Mouse (Mus musculus) liver, embryonic 12.5 days (tissue): ENCODE measurements around the gene Ap5b1. TPM values are rescaled to one million over a fixed set of nuclear protein-coding genes. Genes with fewer than 3 reads are reported as not detected.
A peak's percentile ranks its signal among the peaks of the same experiment; 100 is the strongest.

Experiments
- ATAC-seq: fragments of 200-750 bp; cut with Nextera tagmentation; 2 replicates; pipeline ENCODE4 v1.8.0; 2017; ENCODE audit warnings: moderate number of reproducible peaks, mild to moderate bottlenecking, moderate library complexity
- H3K27ac ChIP-seq: fragments of 300-500 bp; sonication (generic); 2 replicates; pipeline ENCODE4 v1.5.1; 2016; ENCODE audit warnings: mild to moderate bottlenecking
- H3K27me3 ChIP-seq: fragments of 300-500 bp; sonication (generic); replicated peaks from 2 replicates; pipeline ENCODE4 v1.6.1; 2016; ENCODE audit warnings: mild to moderate bottlenecking, moderate library complexity
- H3K36me3 ChIP-seq: fragments of 300-500 bp; sonication (generic); 2 replicates; pipeline ENCODE4 v1.6.1; 2016; ENCODE audit warnings: mild to moderate bottlenecking, moderate library complexity
- H3K4me1 ChIP-seq: fragments of 300-500 bp; sonication (generic); 2 replicates; pipeline ENCODE4 v1.6.1; 2016
- H3K4me2 ChIP-seq: fragments of 300-500 bp; sonication (generic); 2 replicates; pipeline ENCODE4 v1.6.1; 2016; ENCODE audit warnings: mild to moderate bottlenecking, moderate library complexity
- H3K4me3 ChIP-seq: fragments of 300-500 bp; sonication (generic); 2 replicates; pipeline ENCODE4 v1.5.1; 2016; ENCODE audit warnings: mild to moderate bottlenecking, moderate library complexity
- H3K9ac ChIP-seq: fragments of 300-500 bp; sonication (generic); 2 replicates; pipeline ENCODE4 v1.6.1; 2016; ENCODE audit warnings: mild to moderate bottlenecking, moderate library complexity
- H3K9me3 ChIP-seq: fragments of 300-500 bp; sonication (generic); replicated peaks from 2 replicates; pipeline ENCODE4 v1.6.1; 2016; ENCODE audit warnings: mild to moderate bottlenecking, moderate library complexity
- WGBS: fragments of 180-500 bp; shearing (Covaris S2); methylation state at CpG from one replicate; pipeline ENCODE4 v1.1.7; 2016; ENCODE audit not compliant: insufficient replicate concordance; 5-methylcytosine and 5-hydroxymethylcytosine counted together
- polyA plus RNA-seq: library from polyadenylated mRNA; unstranded; fragments of >200 nt; fragmentation: Nextera tagmentation; extraction: Ambion mirVana; gene quantifications from 2 replicates; pipeline ENCODE4 v1.2.1, GENCODE M21; 2016

Gene Ap5b1
- polyA plus RNA-seq: 3.4 and 3.5 TPM in 2 replicates

- Histone ChIP-seq H3K9ac (peak within 1 kb of the TSS; percentile 83), H3K9me3 (no peaks in the 10 kb centered on the region), H3K27ac (peak within 1 kb of the TSS; percentile 93), H3K4me3 (peak within 1 kb of the TSS; percentile 81), H3K4me2 (peak within 1 kb of the TSS; percentile 98), H3K36me3 (peaks cover 24% of the 10 kb centered on the region), H3K4me1 (peaks cover 41% of the 10 kb centered on the region), H3K27me3 (peaks cover 49% of the 10 kb centered on the region)
- WGBS: under 1% methylated on average over 95 of the region's 102 CpGs
- peak; percentile 87 for ATAC-seq
These were observed at the start of gene Ap5b1 for GRCm38 (mm10) chr19:5567534-5568469. Gene Ap5b1, plus strand, starts transcription at chr19:5568025.

- no peak for ATAC-seq
These were observed 49.1 kb upstream of the Ap5b1 start for GRCm38 (mm10) chr19:5518721-5519120.

GRCm38 (mm10) chr19:5525204-5525603 lies 42.6 kb upstream of the Ap5b1 start:
- no peak overlapping the region for H3K4me3 ChIP-seq
- H3K9ac ChIP-seq: no peak overlapping the region
- no peaks in the 10 kb centered on the region for H3K36me3 ChIP-seq
- H3K27ac ChIP-seq: no peak overlapping the region
- H3K4me2 ChIP-seq: no peak overlapping the region
- peaks cover 5% of the 10 kb centered on the region for H3K4me1 ChIP-seq
- H3K27me3 ChIP-seq: peaks cover 9% of the 10 kb centered on the region
- H3K9me3 ChIP-seq: no peaks in the 10 kb centered on the region
- ATAC-seq: no peak
- 64% methylated on average over 5 of the region's 5 CpGs for WGBS

More at GRCm38 (mm10) chr19:5518721-5519120, 49.1 kb upstream of the Ap5b1 start:
- no peak overlapping the region for H3K4me3 ChIP-seq
- no peaks in the 10 kb centered on the region for H3K36me3 ChIP-seq
- no peaks in the 10 kb centered on the region for H3K4me1 ChIP-seq
- 63% methylated on average over 3 of the region's 3 CpGs for WGBS
- no peaks in the 10 kb centered on the region for H3K9me3 ChIP-seq
- H3K27ac ChIP-seq: no peak overlapping the region
- no peak overlapping the region for H3K4me2 ChIP-seq
- H3K27me3 ChIP-seq: 0 out of 2 replicates have a peak, but pooled peaks cover 4% of the 10 kb centered on the region
- no peak overlapping the region for H3K9ac ChIP-seq

GRCm38 (mm10) chr19:5529325-5530137 lies 38.3 kb upstream of the Ap5b1 start:
- peak; percentile 94 for ATAC-seq
- Histone ChIP-seq H3K9me3 (no peaks in the 10 kb centered on the region), H3K27ac (no peak overlapping the region), H3K4me1 (peaks cover 5% of the 10 kb centered on the region), H3K4me3 (peak overlapping the region; percentile 23; the same call in 1 of the 2 replicates), H3K36me3 (no peaks in the 10 kb centered on the region), H3K27me3 (peaks cover 12% of the 10 kb centered on the region), H3K4me2 (peak overlapping the region; percentile 45), H3K9ac (peak overlapping the region; percentile 31; the same call in 1 of the 2 replicates)
- 21% methylated on average over 20 of the region's 20 CpGs for WGBS

- 62% methylated on average over 7 of the region's 7 CpGs for WGBS
- Histone ChIP-seq H3K36me3 (no peaks in the 10 kb centered on the region), H3K27ac (no peak overlapping the region), H3K27me3 (peaks cover 12% of the 10 kb centered on the region), H3K4me1 (peaks cover 5% of the 10 kb centered on the region), H3K9me3 (no peaks in the 10 kb centered on the region), H3K4me3 (no peak overlapping the region), H3K4me2 (no peak overlapping the region), H3K9ac (no peak overlapping the region)
- no peak for ATAC-seq
These were observed 37.7 kb upstream of the Ap5b1 start for GRCm38 (mm10) chr19:5530138-5530524.

- no peak for ATAC-seq
These were observed 35.3 kb upstream of the Ap5b1 start for GRCm38 (mm10) chr19:5532520-5532919.

GRCm38 (mm10) chr19:5538786-5539185 lies 29.0 kb upstream of the Ap5b1 start:
- Histone ChIP-seq H3K4me3 (no peak overlapping the region), H3K4me1 (no peaks in the 10 kb centered on the region), H3K27me3 (peaks cover 34% of the 10 kb centered on the region; the same call in 1 of the 2 replicates), H3K9me3 (no peaks in the 10 kb centered on the region), H3K36me3 (no peaks in the 10 kb centered on the region), H3K4me2 (no peak overlapping the region), H3K9ac (no peak overlapping the region), H3K27ac (no peak overlapping the region)
- no peak for ATAC-seq
- 70% methylated on average over 8 of the region's 8 CpGs for WGBS

More at GRCm38 (mm10) chr19:5532520-5532919, 35.3 kb upstream of the Ap5b1 start:
- no peak overlapping the region for H3K9ac ChIP-seq
- no peak overlapping the region for H3K4me2 ChIP-seq
- H3K27ac ChIP-seq: no peak overlapping the region
- H3K36me3 ChIP-seq: no peaks in the 10 kb centered on the region
- peaks cover 5% of the 10 kb centered on the region for H3K4me1 ChIP-seq
- H3K4me3 ChIP-seq: no peak overlapping the region
- WGBS: 59% methylated on average over 8 of the region's 8 CpGs
- no peaks in the 10 kb centered on the region for H3K9me3 ChIP-seq
- peaks cover 19% of the 10 kb centered on the region for H3K27me3 ChIP-seq

GRCm38 (mm10) chr19:5543362-5543761 lies 24.5 kb upstream of the Ap5b1 start:
- Histone ChIP-seq H3K9me3 (no peaks in the 10 kb centered on the region), H3K27ac (no peak overlapping the region), H3K27me3 (peaks cover 23% of the 10 kb centered on the region; the same call in 1 of the 2 replicates), H3K4me1 (no peaks in the 10 kb centered on the region), H3K4me2 (no peak overlapping the region), H3K9ac (no peak overlapping the region), H3K4me3 (no peak overlapping the region), H3K36me3 (no peaks in the 10 kb centered on the region)
- WGBS: 67% methylated on average over 9 of the region's 9 CpGs
- ATAC-seq: no peak

- WGBS: 59% methylated on average over 11 of the region's 11 CpGs
- H3K27me3 ChIP-seq: peaks cover 16% of the 10 kb centered on the region; the same call in 1 of the 2 replicates
- H3K27ac ChIP-seq: no peak overlapping the region
- H3K4me2 ChIP-seq: no peak overlapping the region
- no peak overlapping the region for H3K9ac ChIP-seq
- no peaks in the 10 kb centered on the region for H3K4me1 ChIP-seq
- H3K4me3 ChIP-seq: no peak overlapping the region
- H3K9me3 ChIP-seq: no peaks in the 10 kb centered on the region
- no peaks in the 10 kb centered on the region for H3K36me3 ChIP-seq
- ATAC-seq: no peak
These were observed 23.8 kb upstream of the Ap5b1 start for GRCm38 (mm10) chr19:5544031-5544430.

- Histone ChIP-seq H3K27me3 (peaks cover 17% of the 10 kb centered on the region; the same call in 1 of the 2 replicates), H3K27ac (no peak overlapping the region)
- 66% methylated on average over 4 of the region's 4 CpGs for WGBS
These were observed 20.3 kb upstream of the Ap5b1 start for GRCm38 (mm10) chr19:5547471-5548056.

GRCm38 (mm10) chr19:5553802-5554201 lies 14.0 kb upstream of the Ap5b1 start:
- Histone ChIP-seq H3K4me3 (no peak overlapping the region), H3K9ac (no peak overlapping the region), H3K9me3 (no peaks in the 10 kb centered on the region), H3K36me3 (no peaks in the 10 kb centered on the region), H3K27ac (no peak overlapping the region), H3K4me1 (no peaks in the 10 kb centered on the region), H3K4me2 (no peak overlapping the region), H3K27me3 (peaks cover 76% of the 10 kb centered on the region)
- no peak for ATAC-seq
- 60% methylated on average over 8 of the region's 8 CpGs for WGBS

More at GRCm38 (mm10) chr19:5547471-5548056, 20.3 kb upstream of the Ap5b1 start:
- no peak for ATAC-seq
- no peak overlapping the region for H3K4me2 ChIP-seq
- H3K4me1 ChIP-seq: no peaks in the 10 kb centered on the region
- no peaks in the 10 kb centered on the region for H3K36me3 ChIP-seq
- H3K9me3 ChIP-seq: no peaks in the 10 kb centered on the region
- no peak overlapping the region for H3K4me3 ChIP-seq
- H3K9ac ChIP-seq: no peak overlapping the region
